Mouse (Mus musculus) spleen, adult 2 months (tissue): Measurements from ENCODE around the gene Spdef. TPM values are rescaled to one million over a fixed set of nuclear protein-coding genes. Genes with fewer than 3 reads are reported as not detected.

Experiments
- DNase-seq, 2 experiments: peaks; one replicate each; pipeline versions ENCODE4 v3.0.0 to v3.0.0-alpha.2; 2012 to 2021; ENCODE audit warnings: low spot score in 2 of 2, low read depth in 1 of 2
- H3K27ac ChIP-seq: fragments of 200-500 bp; 2 replicates; pipeline ENCODE4 v1.5.1; 2012; ENCODE audit warnings: low read length, inconsistent platforms; ENCODE audit not compliant: insufficient read depth
- H3K27me3 ChIP-seq: fragments of 200-500 bp; 2 replicates; pipeline ENCODE4 v1.6.1; 2012; ENCODE audit warnings: mild to moderate bottlenecking, moderate library complexity, low read length, inconsistent platforms; ENCODE audit not compliant: control insufficient read depth, insufficient read depth
- H3K36me3 ChIP-seq: fragments of 200-500 bp; 2 replicates; pipeline ENCODE4 v1.6.1; 2012; ENCODE audit warnings: mild to moderate bottlenecking, low read length, inconsistent platforms; ENCODE audit not compliant: control insufficient read depth, insufficient read depth
- H3K4me1 ChIP-seq: fragments of 200-500 bp; 2 replicates; pipeline ENCODE4 v1.6.1; 2011; ENCODE audit warnings: inconsistent platforms; ENCODE audit not compliant: control insufficient read depth, insufficient read depth, insufficient read length
- H3K4me3 ChIP-seq: fragments of 200-500 bp; 2 replicates; pipeline ENCODE4 v1.5.1; 2011; ENCODE audit warnings: mild to moderate bottlenecking, inconsistent platforms; ENCODE audit not compliant: insufficient read depth, insufficient read length; ENCODE audit errors: extremely low read depth
- CTCF ChIP-seq: fragments of 200-500 bp; IDR thresholded peaks from 2 replicates; pipeline ENCODE4 v1.5.1; 2011; ENCODE audit warnings: mild to moderate bottlenecking, inconsistent platforms; ENCODE audit not compliant: insufficient read depth, insufficient read length, insufficient replicate concordance; ENCODE audit errors: extremely low read depth
- POLR2A ChIP-seq: fragments of 200-500 bp; IDR thresholded peaks from 2 replicates; pipeline ENCODE4 v1.6.1; 2011; ENCODE audit warnings: low read depth, low read length, inconsistent platforms
- WGBS: fragments of 180-500 bp; shearing (Covaris S2); methylation state at CpG from one replicate; pipeline ENCODE4 v1.1.7; 2018; 5-methylcytosine and 5-hydroxymethylcytosine counted together
- polyA plus RNA-seq: library from polyadenylated mRNA; depleted of rRNA; stranded (reverse); fragments of >200 nt; gene quantifications from 2 replicates; pipeline ENCODE4 v1.2.3, GENCODE M21; 2012

Gene Spdef
- polyA plus RNA-seq, 1 experiment = 0.94 TPM

DNA sequence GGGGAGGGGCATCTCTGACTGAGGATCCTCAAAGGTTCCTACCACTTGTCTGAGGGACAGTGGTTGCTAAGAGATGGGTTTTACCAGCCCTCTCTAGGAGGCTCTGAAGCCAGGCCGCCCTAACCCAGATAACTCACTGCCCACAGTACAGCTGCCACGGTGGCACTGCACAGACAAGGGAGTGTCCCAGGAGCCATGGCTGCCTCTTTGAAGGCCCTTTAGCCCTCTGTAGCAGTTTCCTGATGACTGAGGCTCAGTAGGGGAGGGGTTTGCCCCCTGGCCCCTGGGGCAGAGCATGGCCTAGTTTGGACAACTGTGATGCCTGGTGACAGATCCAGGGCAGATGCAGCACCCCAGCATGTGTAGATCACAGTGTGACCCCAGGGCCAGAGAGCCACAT, 27.9 kb downstream of the Spdef start:
- Histone ChIP-seq H3K27ac (no peak overlapping the region), H3K4me1 (peaks cover 3% of the 10 kb centered on the region), H3K36me3 (no peaks in the 10 kb centered on the region), H3K27me3 (no peaks in the 10 kb centered on the region), H3K4me3 (no peak overlapping the region)
- 85% methylated on average over 2 of the region's 2 CpGs for WGBS
- no peak for DNase-seq
- TF ChIP-seq POLR2A = no peak
- no peak for TF ChIP-seq CTCF

GRCm38 (mm10) chr17:27699641-27700244, 29.0 kb downstream of the Spdef start:
- 59% methylated on average over 17 of the region's 17 CpGs for WGBS
- DNase-seq = peak in 1 of 2 experiments; percentile 41
- no peak overlapping the region for H3K4me3 ChIP-seq
- peaks cover 3% of the 10 kb centered on the region for H3K4me1 ChIP-seq
- H3K36me3 ChIP-seq = no peaks in the 10 kb centered on the region
- no peak overlapping the region for H3K27ac ChIP-seq
- H3K27me3 ChIP-seq = no peaks in the 10 kb centered on the region
- no peak for TF ChIP-seq POLR2A
- TF ChIP-seq CTCF = no peak

DNA sequence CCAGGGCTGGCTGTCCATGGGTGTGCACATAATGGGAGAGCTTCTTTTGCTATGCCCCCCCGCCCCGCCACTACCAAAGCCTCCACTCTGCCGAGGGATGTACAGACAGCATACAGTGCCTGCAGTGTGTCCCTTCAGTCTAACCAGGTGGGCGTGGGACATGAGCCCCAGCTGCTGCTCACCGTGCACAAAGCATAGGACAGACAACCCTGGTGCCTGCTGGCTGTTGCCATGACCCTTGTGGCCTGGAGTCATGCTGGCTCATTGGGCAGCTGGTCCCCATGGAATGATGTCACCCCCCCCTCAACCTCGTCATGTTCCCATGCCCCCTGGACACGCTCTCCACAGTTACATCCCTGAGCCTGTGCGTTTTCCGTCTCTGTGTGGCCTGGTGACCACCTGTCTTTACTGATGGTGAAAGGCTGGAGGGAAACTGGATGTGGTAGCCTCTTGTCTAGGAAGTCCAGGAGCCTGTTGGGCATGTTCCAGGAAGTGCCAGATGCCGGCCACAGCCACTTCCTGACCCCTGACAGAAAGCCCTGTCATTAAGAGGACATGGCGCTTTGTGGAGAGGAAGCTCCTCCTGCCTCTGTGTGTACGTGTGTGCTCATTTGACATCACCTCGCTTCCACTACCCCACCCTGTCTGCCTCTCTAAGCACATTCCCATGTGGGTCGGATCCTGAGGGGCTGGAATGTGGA, 37.6 kb downstream of the Spdef start:
- WGBS = 63% methylated on average over 14 of the region's 14 CpGs
- no peak for TF ChIP-seq CTCF
- TF ChIP-seq POLR2A = no peak
- H3K36me3 ChIP-seq = no peaks in the 10 kb centered on the region
- H3K27ac ChIP-seq = no peak overlapping the region
- no peak overlapping the region for H3K4me3 ChIP-seq
- H3K27me3 ChIP-seq = no peaks in the 10 kb centered on the region
- DNase-seq = no peak
- H3K4me1 ChIP-seq = no peaks in the 10 kb centered on the region

DNA sequence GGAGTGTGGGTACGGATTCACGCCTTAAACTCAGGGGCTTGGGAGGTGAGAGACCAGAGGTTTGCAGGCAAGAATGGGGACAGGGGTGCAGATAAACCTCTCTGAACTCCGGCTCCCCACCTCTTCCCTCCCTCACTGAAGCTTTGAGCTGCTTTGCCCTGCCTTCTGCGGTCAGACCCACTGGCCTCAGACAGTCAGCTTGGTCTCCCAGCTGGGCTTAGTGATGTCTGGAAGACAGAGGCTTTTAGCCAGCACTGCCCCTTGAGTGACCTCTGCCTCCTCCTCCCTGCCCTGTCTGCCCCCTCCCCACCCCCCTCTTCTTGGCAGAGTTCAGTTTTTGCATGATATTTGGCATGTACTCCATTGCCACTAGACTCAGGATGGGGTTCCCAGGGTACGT, 42.4 kb downstream of the Spdef start:
- WGBS = 28% methylated on average over 5 of the region's 5 CpGs
- no peak for DNase-seq
- H3K27me3 ChIP-seq = peaks cover 10% of the 10 kb centered on the region
- no peak for TF ChIP-seq POLR2A
- TF ChIP-seq CTCF = no peak
- peaks cover 8% of the 10 kb centered on the region; the same call in 1 of the 2 replicates for H3K4me1 ChIP-seq
- H3K36me3 ChIP-seq = no peaks in the 10 kb centered on the region
- no peak overlapping the region for H3K27ac ChIP-seq
- no peak overlapping the region for H3K4me3 ChIP-seq

DNA sequence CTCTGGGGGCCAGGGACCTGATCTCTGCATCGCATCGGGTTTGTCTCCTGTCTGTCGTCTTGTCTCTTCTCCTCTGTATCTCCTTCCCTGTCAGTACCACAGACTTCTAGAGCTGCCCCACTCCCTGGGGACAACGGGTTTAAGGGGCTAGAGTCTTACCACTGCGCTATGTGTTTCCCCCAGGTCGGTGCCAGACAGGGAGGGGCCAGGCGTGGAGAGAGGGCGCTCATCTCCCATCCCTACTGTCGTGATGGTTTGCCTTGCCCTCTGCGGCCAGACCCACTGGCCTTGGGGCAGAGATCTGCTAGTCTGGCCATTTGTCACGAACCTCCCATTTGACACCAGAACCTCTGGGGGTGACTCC, 43.2 kb downstream of the Spdef start:
- H3K4me1 ChIP-seq = peaks cover 8% of the 10 kb centered on the region; the same call in 1 of the 2 replicates
- H3K27me3 ChIP-seq = peaks cover 10% of the 10 kb centered on the region
- TF ChIP-seq CTCF (no peak), POLR2A (no peak)
- H3K4me3 ChIP-seq = no peak overlapping the region
- 9% methylated on average over 11 of the region's 11 CpGs for WGBS
- no peak overlapping the region for H3K27ac ChIP-seq
- no peak for DNase-seq
- H3K36me3 ChIP-seq = no peaks in the 10 kb centered on the region

DNA sequence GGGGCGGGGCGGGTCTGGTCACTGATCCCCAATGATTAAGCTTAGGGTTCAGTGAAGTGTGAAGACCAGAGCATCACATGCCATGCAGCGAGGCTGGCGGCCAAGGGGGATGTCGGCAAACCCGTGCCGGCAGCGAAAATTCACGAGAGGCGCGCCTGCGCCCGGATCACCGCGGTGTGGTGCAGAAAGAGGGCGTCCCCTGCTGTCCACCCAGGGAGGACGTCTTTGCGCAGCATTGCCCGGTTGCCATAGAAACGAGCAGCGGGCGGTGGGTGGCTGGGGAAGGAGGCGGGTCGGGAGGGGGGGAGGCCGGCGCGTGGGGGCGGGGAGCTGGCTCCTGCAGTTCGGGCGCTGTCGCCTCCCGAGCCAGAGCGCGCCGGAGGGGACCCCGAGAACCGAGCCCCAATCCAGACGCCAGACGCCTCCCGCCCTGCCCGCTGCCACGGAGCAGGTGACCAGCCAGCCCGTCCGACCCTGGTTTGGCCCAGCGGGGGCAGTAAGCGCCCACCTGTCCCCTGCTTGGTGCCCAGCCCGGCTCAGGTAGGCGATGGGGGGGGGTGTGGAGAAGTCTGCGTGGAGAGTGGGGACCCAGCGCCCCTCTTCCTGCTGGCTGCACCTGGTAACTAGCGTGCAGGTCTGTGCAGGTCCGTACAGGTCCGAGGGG, 43.7 kb downstream of the Spdef start:
- peak in 1 of 2 experiments; percentile 12 for DNase-seq
- Histone ChIP-seq H3K27me3 (peaks cover 10% of the 10 kb centered on the region), H3K27ac (no peak overlapping the region), H3K4me3 (no peak overlapping the region), H3K36me3 (no peaks in the 10 kb centered on the region), H3K4me1 (peaks cover 8% of the 10 kb centered on the region; the same call in 1 of the 2 replicates)
- WGBS = 3% methylated on average over 40 of the region's 53 CpGs
- TF ChIP-seq POLR2A (no peak), CTCF (peak; percentile 29; the same call in 1 of the 2 replicates)
